In genomic region chr8:123373403-123374238, GRCm38 (mm10) we compare ENCODE assay signal across 8 mouse cellular contexts. TPM values are rescaled to one million over a fixed set of nuclear protein-coding genes. Genes with fewer than 3 reads are reported as not detected.
DNase-seq lines count a peak whose midpoint lies in the region; ATAC-seq and TF ChIP-seq lines count a peak whose summit lies in the region.

Tcf25 (plus strand) TSS chr8:123373753.

- H3K9ac ChIP-seq in forebrain, embryonic 15.5 days (replicated peaks): peak within 1 kb of the TSS; percentile 67

- peak; percentile 91; the same call in 1 of the 2 replicates for TF ChIP-seq POLR2A in lung, adult 2 months (IDR thresholded peaks at IDR 0.05; ENCODE audit: borderline replicate concordance, extremely low read depth, low read depth, low read length)

- peak within 1 kb of the TSS; percentile 58 for H3K4me2 ChIP-seq in forebrain, embryonic 15.5 days (replicated peaks)

- ATAC-seq in forebrain, embryonic 15.5 days (replicated peaks): peak; percentile 96
- ATAC-seq in neutrophil, adult 5-6 weeks (ENCODE audit: extremely low read depth, insufficient number of reproducible peaks, low FRiP score, poor library complexity, severe bottlenecking): peak; percentile 79

- DNase-seq in ES-CJ7 (ENCODE audit: low read depth, low spot score): peak; percentile 99
- DNase-seq in cerebellum, adult 11 months: peak; percentile 96
- peak; percentile 91 for DNase-seq in heart, postnatal 25 days (ENCODE audit: low spot score)
- DNase-seq in layer of hippocampus, adult 18-20 months (ENCODE audit: low spot score in 2 of 2): peak; percentile 96 to 97
- peak; percentile 94 for DNase-seq in lung, adult 2 months
- DNase-seq in thymus, adult 18-20 months: peak; percentile 91 to 95

- 1% methylated on average over 75 of the region's 75 CpGs for WGBS in forebrain, embryonic 15.5 days
- WGBS in lung, adult 2 months: under 1% methylated on average over 73 of the region's 75 CpGs

- H3K27ac ChIP-seq in forebrain, embryonic 15.5 days (replicated peaks): peak within 1 kb of the TSS; percentile 94

- intact Hi-C loops in heart, postnatal 25 days (cut with DNase I): no loop called here

- H3K27me3 ChIP-seq in forebrain, embryonic 15.5 days: no peaks in the 10 kb centered on the region

- peak within 1 kb of the TSS; percentile 69 for H3K4me3 ChIP-seq in forebrain, embryonic 15.5 days
- peak within 1 kb of the TSS; percentile 61 for H3K4me3 ChIP-seq in lung, adult 2 months (replicated peaks; ENCODE audit: extremely low read depth, low read depth, low read length)

- TF ChIP-seq CTCF in lung, adult 2 months (IDR thresholded peaks at IDR 0.05; ENCODE audit: insufficient read depth, low read length): peak; percentile 28; the same call in 1 of the 2 replicates

- peaks cover 29% of the 10 kb centered on the region for H3K4me1 ChIP-seq in forebrain, embryonic 15.5 days
- no peaks in the 10 kb centered on the region; the same call in 1 of the 2 replicates for H3K4me1 ChIP-seq in lung, adult 2 months (ENCODE audit: control insufficient read depth, insufficient read depth, low read length)

- peaks cover 17% of the 10 kb centered on the region for H3K36me3 ChIP-seq in forebrain, embryonic 15.5 days

- H3K9me3 ChIP-seq in forebrain, embryonic 15.5 days: no peaks in the 10 kb centered on the region

RNA-seq across cellular contexts. Expression of gene Tcf25, which starts in this region (rescaled TPM):
- 252 and 259 TPM in 2 replicates for polyA plus RNA-seq in forebrain, embryonic 15.5 days (2015; fragmentation: Nextera tagmentation; extraction: Ambion mirVana)
- 100 to 1,000 TPM; 113 to 157 TPM for total RNA-seq in heart, postnatal 25 days (2021)
- 100 to 1,000 TPM; 487 TPM for total RNA-seq in layer of hippocampus, adult 18-20 months (2021)
- 150 and 188 TPM in 2 replicates for polyA plus RNA-seq in lung, adult 2 months (2012; rRNA removed)
- total RNA-seq in neutrophil, adult 5-6 weeks (2017): 275 and 330 TPM in 2 replicates

Comparison
In these comparisons a context has a peak if more than half of its experiments do, and no peak if none do; other contexts are left out.
1. Peak in every context shown above with its lines: DNase-seq, ATAC-seq, H3K4me3 ChIP-seq and H3K27ac ChIP-seq.